Mouse (Mus musculus) spleen, postnatal 4 days (tissue): ENCODE measurements at regions not wholly inside any gene's neighbourhood (a gene's known extent, or its start where the extent isn't known, plus 50 kb on each side); places are given as distances from the start of the nearest gene placed in this dataset.

Experiments
- DNase-seq, 2 experiments: peaks; one replicate each; pipeline ENCODE4 v3.0.0; 2022; ENCODE audit warnings: low spot score in 2 of 2

DNA sequence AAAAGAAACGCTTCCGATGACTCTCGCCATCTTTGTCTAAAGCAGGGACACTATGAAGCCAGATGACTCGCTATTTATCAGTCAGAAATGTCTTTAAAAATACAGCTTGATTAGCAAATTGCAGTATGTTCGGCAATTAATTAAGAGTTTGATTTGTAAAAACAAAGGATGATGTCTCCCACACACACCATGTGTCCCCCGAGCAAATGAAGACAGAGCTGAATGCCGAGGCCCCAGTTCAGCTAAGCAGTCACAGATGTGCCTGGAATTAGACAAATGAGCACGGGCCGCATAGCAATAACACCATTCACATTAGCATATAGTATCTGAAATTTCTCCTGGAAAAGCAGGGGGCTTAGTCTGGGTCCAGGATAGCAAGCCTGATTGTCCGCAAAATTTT is 98.3 kb upstream of the Sox5 start:
- no peak for DNase-seq

DNA sequence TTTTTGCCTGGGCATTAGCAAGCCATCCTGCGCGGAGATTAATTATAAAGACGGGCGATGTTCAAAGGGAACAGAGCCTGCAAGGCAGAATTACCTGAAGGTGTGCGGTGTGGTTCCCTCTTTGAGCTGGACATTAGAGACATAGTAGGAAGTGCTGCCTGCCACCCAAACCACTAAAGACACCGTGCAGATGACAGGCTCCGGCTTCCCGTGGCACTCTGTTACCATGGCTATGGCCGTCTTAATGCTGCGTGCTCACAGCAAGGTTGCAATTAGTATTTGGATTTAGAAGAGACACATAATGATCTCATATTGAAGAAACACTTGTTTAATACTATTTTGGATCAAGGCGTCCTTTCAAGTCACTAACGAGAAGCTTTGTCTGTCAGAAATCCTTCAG is 95.0 kb upstream of the Sox5 start:
- DNase-seq = no peak

DNA sequence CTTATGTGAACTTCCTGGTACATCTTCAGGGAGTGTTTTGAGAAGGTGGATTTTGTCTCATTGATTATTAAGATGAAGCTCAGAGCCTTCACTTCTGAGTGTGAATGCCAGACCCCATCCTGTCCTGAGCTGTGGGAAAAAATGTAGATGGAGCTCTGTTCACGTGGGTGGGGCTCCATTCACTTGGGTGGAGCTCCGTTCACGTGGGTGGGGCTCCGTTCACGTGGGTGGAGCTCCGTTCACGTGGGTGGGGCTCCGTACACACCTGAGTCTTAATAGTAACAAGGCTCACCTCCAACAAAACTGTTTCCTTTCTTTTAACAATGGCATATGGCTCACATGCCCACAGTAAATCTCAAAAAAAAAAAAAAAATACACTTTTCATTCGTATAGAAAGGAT is 94.1 kb upstream of the Sox5 start:
- no peak for DNase-seq

DNA sequence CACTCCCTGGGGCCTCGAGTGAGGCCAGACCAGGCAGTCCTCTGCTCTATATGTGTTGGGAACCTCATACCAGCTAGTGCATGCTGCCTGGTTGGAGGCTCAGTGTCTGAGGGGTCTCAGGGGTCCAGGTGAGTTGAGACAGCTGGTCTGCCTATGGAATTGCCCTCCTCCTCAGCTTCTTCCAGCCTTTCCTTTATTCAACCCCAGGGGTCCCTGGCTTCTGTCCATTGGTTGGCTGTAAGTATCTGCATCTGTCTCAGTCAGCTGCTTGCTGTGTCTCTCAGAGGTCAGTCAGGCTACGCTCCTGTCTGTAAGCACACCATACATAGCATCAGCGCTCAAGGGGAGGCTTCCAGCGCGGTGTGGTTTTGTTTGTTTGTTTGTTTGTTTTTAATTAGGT is 92.5 kb upstream of the Sox5 start:
- DNase-seq = no peak

DNA sequence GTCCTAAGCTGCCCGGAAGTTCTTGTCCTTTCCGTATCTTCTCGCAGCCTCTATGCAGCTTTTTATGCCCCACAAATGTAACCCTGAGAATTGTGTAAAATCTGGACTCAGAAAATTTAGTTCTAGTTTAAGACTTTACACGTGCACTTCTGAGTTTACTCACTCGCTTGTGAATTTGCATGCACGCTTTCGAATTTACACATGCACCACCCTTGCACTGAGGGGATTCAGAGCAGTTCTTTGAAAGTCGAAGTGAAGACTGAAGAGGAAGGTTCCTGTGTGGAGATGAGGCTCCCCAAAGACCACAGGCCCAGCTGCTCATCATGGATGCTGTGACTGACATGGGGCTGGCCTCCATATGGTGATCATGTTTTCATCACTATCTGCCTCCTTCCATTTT is 89.2 kb upstream of the Sox5 start:
- no peak for DNase-seq

DNA sequence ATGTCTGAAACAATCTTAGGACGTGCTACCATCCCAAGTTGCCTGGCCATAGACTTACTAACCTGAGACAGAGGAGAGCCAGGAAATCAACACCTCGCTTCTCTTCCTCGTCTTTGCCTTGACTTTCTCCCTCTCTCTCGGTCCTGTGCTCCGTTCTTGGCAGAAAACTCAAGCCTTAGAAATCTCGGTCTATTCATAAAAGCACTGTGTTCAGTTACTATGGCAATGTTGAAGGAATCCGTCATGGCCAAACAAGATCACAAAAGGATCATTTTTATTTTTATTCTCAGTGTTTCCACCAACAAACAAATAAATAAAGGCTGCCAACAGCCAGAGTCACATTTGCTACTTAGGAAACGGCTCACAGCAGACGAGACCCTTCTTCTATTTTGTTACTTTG is 85.6 kb upstream of the Sox5 start:
- no peak for DNase-seq

DNA sequence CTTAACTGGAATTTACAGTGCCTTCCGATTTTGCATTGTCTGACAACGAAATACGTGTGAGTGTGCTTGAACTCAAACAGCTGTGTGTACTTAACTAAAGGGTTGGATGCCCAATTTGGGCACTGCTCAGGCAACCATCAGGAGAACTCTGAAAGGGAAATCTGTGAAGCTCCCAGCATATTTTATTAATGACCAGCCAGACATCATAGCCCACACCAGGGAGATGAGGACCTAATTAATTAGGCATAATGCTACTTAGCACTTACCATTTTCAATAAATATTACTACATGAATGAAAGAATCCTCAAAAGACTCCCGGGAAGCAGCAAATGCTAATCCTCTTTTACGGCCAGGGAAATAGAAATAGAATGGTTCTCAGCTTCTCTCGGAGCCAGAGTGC is 82.2 kb upstream of the Sox5 start:
- no peak for DNase-seq

DNA sequence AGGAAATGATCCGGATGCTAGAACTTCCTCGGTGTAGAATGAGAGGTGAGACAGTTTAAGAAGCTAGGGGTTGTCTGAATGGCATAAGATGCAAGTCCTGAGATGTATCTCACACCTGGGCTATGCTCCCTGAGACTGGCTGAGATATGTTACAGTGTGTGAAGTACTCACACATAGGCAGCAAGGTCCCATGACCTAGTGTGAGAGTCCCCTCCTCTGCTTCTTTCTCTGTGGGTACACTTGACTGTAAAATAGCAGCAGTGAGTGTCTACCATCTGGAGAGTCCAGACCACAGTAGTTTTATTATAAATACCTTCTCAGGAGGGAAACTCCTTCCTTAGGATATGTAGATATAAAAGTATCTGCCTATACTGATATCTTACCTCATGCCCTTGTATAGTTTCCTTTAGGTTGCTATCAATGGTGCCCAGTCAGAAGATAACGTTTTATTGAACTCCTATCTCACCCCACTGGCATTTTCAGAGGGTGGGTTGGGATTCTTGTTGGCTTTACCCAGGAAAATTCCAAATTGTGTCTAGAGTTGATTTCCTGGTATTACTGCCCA is 81.7 kb upstream of the Sox5 start:
- DNase-seq = no peak

DNA sequence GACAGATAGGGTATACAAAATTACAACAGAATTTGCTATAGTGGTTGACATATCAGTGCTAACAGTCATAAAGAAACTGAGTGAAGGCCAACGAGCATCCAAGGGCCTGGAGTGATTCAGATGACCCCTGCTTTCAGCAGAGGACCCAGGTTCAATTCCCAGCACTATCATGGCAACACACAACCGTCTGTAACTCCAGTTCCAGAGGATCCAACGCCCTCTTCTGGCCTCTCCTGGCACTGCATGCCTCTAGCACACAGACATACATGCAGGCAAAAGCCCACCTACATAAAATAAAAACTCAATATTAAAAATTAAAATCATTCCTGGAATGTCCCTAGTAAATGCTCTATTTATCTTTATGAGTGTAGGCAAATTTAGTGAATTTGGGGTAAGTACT is 59.7 kb upstream of the Sox5 start:
- DNase-seq = no peak

DNA sequence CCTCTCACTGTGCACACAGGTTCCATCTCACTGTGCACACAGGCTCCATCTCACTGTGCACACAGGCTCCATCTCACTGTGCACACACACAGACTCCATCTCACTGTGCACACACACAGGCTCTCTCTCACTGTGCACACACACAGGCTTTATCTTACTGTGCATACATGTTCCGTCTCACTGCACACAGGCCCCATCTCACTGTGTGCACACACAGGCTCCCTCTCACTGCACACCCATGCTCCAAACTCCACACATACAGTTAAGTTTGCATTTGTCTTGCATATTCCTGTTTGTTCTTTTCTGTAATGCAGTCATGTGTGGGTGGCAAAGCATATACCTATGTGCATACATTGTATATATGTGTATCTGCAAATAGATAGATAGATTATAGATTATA is 57.6 kb upstream of the Sox5 start:
- DNase-seq = no peak

DNA sequence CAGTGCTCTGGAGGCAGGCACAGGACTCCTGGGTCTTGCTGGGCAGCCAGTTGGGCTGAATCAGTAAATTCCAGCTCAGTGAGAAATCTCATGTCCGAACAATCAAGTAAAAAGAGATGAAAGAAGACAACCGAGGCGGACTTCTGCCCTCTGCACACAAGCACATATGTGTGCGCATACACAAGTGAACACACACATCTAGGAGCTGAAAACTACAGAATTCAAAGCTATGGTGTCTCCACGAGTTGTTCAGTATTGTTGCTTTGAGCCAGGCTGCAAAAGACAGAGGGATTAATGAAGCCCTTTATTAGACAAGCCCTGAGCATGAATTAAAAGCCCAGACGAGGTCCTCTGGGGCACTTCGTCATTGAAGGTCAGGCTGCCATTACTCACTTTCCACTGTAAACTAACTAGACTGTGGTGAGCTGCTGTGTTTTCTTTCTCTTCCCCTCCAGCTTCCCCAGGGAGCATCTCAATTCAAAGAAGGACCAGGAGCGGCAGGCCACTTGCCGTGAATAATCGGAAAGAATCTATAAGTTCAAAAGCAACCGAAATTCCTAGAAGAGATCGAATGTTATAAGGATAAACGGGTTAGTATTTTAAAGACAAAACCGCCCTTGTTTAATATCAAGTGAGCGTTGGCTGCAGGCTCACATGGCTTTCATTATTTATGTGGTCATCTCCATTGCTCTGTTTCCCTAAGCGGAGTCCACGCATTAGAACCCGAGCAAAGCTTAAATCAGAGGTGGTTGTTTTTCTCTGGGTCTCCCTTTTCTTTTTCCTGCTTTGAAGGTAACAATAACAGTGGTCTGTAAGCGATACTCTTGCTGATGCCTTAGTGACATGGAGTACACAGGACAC is 52.8 kb upstream of the Sox5 start:
- DNase-seq = no peak
